Comparison of ENCODE assay signal across 15 mouse cellular contexts in genomic region chr12:88297171-88297570, GRCm38 (mm10). TPM values are rescaled to one million over a fixed set of nuclear protein-coding genes. Genes with fewer than 3 reads are reported as not detected.
A peak's percentile ranks its signal among the peaks of the same experiment; 100 is the strongest.
DNase-seq lines count a peak whose midpoint lies in the region; ATAC-seq and TF ChIP-seq lines count a peak whose summit lies in the region.
"Not testable (repeated sequence)": the region's sequence is repeated elsewhere in the genome, so short reads cannot be mapped to it uniquely, and the experiment has no call there.
"Had no signal": no experiment of that assay in that cellular context is flagged by ENCODE, and none has a peak within 500 bp of the region (broad histone marks: within the 10 kb centered on the region; RNA-seq: fewer than 3 reads in every experiment).

No protein-coding gene starts in this region.

- not testable (repeated sequence) for TF ChIP-seq RAD21 in MEL (IDR thresholded peaks at IDR 0.05; ENCODE audit: low read depth, low read length)

- H3K27ac ChIP-seq in MEL (ENCODE audit: control insufficient read depth, low read depth, low read length), result not testable (repeated sequence)

- H3K4me3 ChIP-seq in G1E (ENCODE audit: low read depth, low read length); MEL (ENCODE audit: control insufficient read depth in 1 of 2, insufficient read depth in 1 of 2, low read depth in 2 of 2, low read length in 2 of 2): not testable (repeated sequence)

- not testable (repeated sequence) for H3K27me3 ChIP-seq in G1E (ENCODE audit: insufficient read depth, low read length); MEL (ENCODE audit: control insufficient read depth in 1 of 2, insufficient read depth in 2 of 2, low read length in 2 of 2)

- not testable (repeated sequence) for TF ChIP-seq POLR2A in MEL (IDR thresholded peaks at IDR 0.05; ENCODE audit: control insufficient read depth in 1 of 2, insufficient read depth in 1 of 2, low read depth in 1 of 2, low read length in 2 of 2, poor library complexity in 1 of 2)

- H3K9me3 ChIP-seq in G1E (replicated peaks); MEL (replicated peaks; ENCODE audit: insufficient read depth, low read length): not testable (repeated sequence)

- DNase-seq in G1E (ENCODE audit: low spot score); MEL (ENCODE audit: low read depth, low spot score): not testable (repeated sequence)

- not testable (repeated sequence) for TF ChIP-seq CTCF in G1E (IDR thresholded peaks at IDR 0.05; ENCODE audit: low read depth, low read length); MEL (IDR thresholded peaks at IDR 0.05 in 2 of 3, conservative IDR thresholded peaks at IDR 0.05 in 1 of 3; ENCODE audit: control insufficient read depth in 1 of 3, insufficient read depth in 1 of 3, low read depth in 2 of 3, low read length in 3 of 3, poor library complexity in 1 of 3, severe bottlenecking in 1 of 3)

- H3K4me1 ChIP-seq in G1E (ENCODE audit: insufficient read depth, low read depth, low read length), result peaks cover 26% of the 10 kb centered on the region
- H3K4me1 ChIP-seq in MEL (ENCODE audit: control insufficient read depth in 1 of 2, insufficient read depth in 2 of 2, low read length in 2 of 2), result not testable (repeated sequence)

- H3K36me3 ChIP-seq in G1E (replicated peaks); MEL (ENCODE audit: control insufficient read depth in 1 of 2, insufficient read depth in 2 of 2, low read length in 2 of 2): not testable (repeated sequence)

- TF ChIP-seq EP300 in MEL (IDR thresholded peaks at IDR 0.05; ENCODE audit: low read depth in 1 of 2, low read length in 2 of 2), result 0 out of 4 replicates have a peak, but pooled peaks of 1 of the 2 experiments have one; percentile 57

- not testable (repeated sequence) for H3K9ac ChIP-seq in MEL (ENCODE audit: control insufficient read depth, low read depth, low read length, poor library complexity, severe bottlenecking)

- ATAC-seq in G1E (ENCODE audit: extremely low read depth, insufficient number of reproducible peaks, low FRiP score, poor library complexity, severe bottlenecking), result peak; percentile 93

- H3K79me2 ChIP-seq in MEL (ENCODE audit: control insufficient read depth, insufficient read depth, low read length, poor library complexity), result not testable (repeated sequence)

TF ChIP-seq in MEL, 35 proteins besides CTCF, POLR2A, EP300 and RAD21:
- TF ChIP-seq ZNF384 (IDR thresholded peaks at IDR 0.05; ENCODE audit: low read depth, low read length), result peak; percentile 51; the same call in 1 of the 2 replicates
- TF ChIP-seq MYB (IDR thresholded peaks at IDR 0.05; ENCODE audit: low read depth, low read length), result peak; percentile 56; the same call in 1 of the 2 replicates
- TF ChIP-seq ETS1 (IDR thresholded peaks at IDR 0.05; ENCODE audit: low read depth, low read length), result 0 out of 2 replicates have a peak, but pooled peaks have one; percentile 32
- peak; percentile 55; the same call in 1 of the 2 replicates for TF ChIP-seq TCF12 (IDR thresholded peaks at IDR 0.05; ENCODE audit: low read depth, low read length)

RNA-seq across cellular contexts. Expression of gene Gm5662, which starts 22.9 kb away (rescaled TPM):
- total RNA-seq in G1E (2014; fragmentation: Nextera tagmentation) (3.8 and 5.3 TPM in 2 replicates), G1E (2017) (1.3 and 1.5 TPM in 2 replicates), MEL (2012; rRNA removed) (not detected in 2 replicates)
- polyA plus RNA-seq in G1E (2012) (0.08 and 0.37 TPM in 2 replicates), MEL (2012; ENCODE audit: insufficient read depth in 1 of 2, insufficient read length in 2 of 2, low read depth in 1 of 2, low replicate concordance in 2 of 2, missing spikeins in 1 of 2) (not detected)
- total RNA-seq: adrenal gland, adult 18-20 months; adrenal gland, adult 2 months; adrenal gland, adult 8-10 months; adrenal gland, postnatal 10 days; adrenal gland, postnatal 14 days; adrenal gland, postnatal 25 days; adrenal gland, postnatal 36 days; adrenal gland, postnatal 4 days; CH12.LX had no signal
- polyA plus RNA-seq: activated CD4-positive, CD25-positive, alpha-beta regulatory T cell, adult 4 months; adrenal gland, adult 2 months; brain, embryonic 14.5 days; CD4-positive, CD25-positive, alpha-beta regulatory T cell, adult 4 months; cerebellum, adult 2 months had no signal

RNA-seq across cellular contexts. Expression of gene Gm5039, which starts 26.7 kb away (rescaled TPM):
- total RNA-seq in G1E (2014; fragmentation: Nextera tagmentation) (0.39 and 1.4 TPM in 2 replicates), G1E (2017) (0.12 and 0.16 TPM in 2 replicates), MEL (2012; rRNA removed) (not detected in 2 replicates)
- polyA plus RNA-seq in G1E (2012) (0.25 TPM in 1 of 2 replicates, not detected in the other), MEL (2012; ENCODE audit: insufficient read depth in 1 of 2, insufficient read length in 2 of 2, low read depth in 1 of 2, low replicate concordance in 2 of 2, missing spikeins in 1 of 2) (under 1 TPM in 1 of 2 experiments, not detected in 1; 0.06 TPM)
- total RNA-seq: adrenal gland, adult 18-20 months; adrenal gland, adult 2 months; adrenal gland, adult 8-10 months; adrenal gland, postnatal 10 days; adrenal gland, postnatal 14 days; adrenal gland, postnatal 25 days; adrenal gland, postnatal 36 days; adrenal gland, postnatal 4 days; CH12.LX had no signal
- polyA plus RNA-seq: activated CD4-positive, CD25-positive, alpha-beta regulatory T cell, adult 4 months; adrenal gland, adult 2 months; brain, embryonic 14.5 days; CD4-positive, CD25-positive, alpha-beta regulatory T cell, adult 4 months; cerebellum, adult 2 months had no signal

RNA-seq across cellular contexts. Expression of gene Gm8332, which starts 47.3 kb away (rescaled TPM):
- total RNA-seq in G1E (2014; fragmentation: Nextera tagmentation), result 6.8 and 7.9 TPM in 2 replicates
- total RNA-seq in G1E (2017), result 1.9 and 2.1 TPM in 2 replicates
- 1.3 and 2.2 TPM in 2 replicates for polyA plus RNA-seq in G1E (2012)
- total RNA-seq in MEL (2012; rRNA removed), result not detected in 2 replicates
- not detected for polyA plus RNA-seq in MEL (2012; ENCODE audit: insufficient read depth in 1 of 2, insufficient read length in 2 of 2, low read depth in 1 of 2, low replicate concordance in 2 of 2, missing spikeins in 1 of 2)
- total RNA-seq: adrenal gland, adult 18-20 months; adrenal gland, adult 2 months; adrenal gland, adult 8-10 months; adrenal gland, postnatal 10 days; adrenal gland, postnatal 14 days; adrenal gland, postnatal 25 days; adrenal gland, postnatal 36 days; adrenal gland, postnatal 4 days; CH12.LX had no signal
- polyA plus RNA-seq: activated CD4-positive, CD25-positive, alpha-beta regulatory T cell, adult 4 months; adrenal gland, adult 2 months; brain, embryonic 14.5 days; CD4-positive, CD25-positive, alpha-beta regulatory T cell, adult 4 months; cerebellum, adult 2 months had no signal
